Mouse (Mus musculus): ENCODE data around the gene Fam149b. TPM values are rescaled to one million over a fixed set of nuclear protein-coding genes. Genes with fewer than 3 reads are reported as not detected.

Gene Fam149b
- total and polyA plus RNA-seq, 3 experiments = 16.1 to 25.8 TPM; not detected in 1

DNA sequence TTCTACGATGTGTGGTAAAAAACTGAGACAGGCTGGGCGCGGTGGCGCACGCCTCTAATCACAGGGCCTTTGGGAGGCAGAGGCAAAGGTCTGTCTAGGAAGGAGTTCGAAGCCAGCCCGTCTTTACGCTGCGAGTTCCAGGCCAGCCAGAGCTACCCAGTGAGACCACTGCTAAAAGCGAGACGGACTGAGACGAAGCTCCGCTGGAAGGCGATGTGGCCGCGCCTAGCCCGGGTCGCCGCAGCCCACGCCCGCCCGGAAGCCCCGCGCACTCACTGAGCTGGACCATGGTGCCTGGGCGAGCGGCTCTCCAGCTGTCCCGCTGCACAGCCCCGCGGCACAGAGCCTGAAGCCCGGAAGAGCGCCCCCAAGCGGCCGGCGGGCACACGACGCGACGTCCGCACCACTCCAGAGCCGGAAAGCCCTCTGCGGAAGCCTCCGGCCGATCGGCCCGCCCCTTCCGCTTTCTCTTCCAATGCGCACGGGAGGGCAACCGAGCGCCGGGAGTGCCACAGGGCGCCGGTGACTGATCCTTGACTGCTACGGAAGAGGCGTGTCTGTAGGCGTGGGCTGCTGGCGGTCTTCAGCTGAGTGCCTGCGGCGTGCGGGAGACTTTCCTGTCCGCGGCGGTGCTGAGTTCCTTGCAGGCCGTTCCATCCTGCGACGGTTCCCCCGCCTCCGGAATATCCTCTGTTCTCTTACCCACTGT, 45.4 kb downstream of the Fam149b start, which contains the start of gene Mrps16 (continued):
- TF ChIP-seq CHD2 (IDR thresholded peaks at IDR 0.05; ENCODE audit: low read length) = no peak
- TF ChIP-seq MEF2A (IDR thresholded peaks at IDR 0.05; ENCODE audit: extremely low read depth, insufficient replicate concordance, low read depth, low read length, poor library complexity, severe bottlenecking) = peak; percentile 3; the same call in 1 of the 2 replicates
- no peak for TF ChIP-seq POLR2AphosphoS5 (IDR thresholded peaks at IDR 0.05; ENCODE audit: borderline replicate concordance, low read depth, low read length)
- peak; percentile 68 for TF ChIP-seq MAX (IDR thresholded peaks at IDR 0.05; ENCODE audit: low read length)
- no peak for TF ChIP-seq GABPA (IDR thresholded peaks at IDR 0.05; ENCODE audit: low read depth, low read length)
- peak; percentile 75; the same call in 1 of the 2 replicates for TF ChIP-seq UBTF (IDR thresholded peaks at IDR 0.05; ENCODE audit: borderline replicate concordance, insufficient read depth, low read depth, low read length)
- TF ChIP-seq RAD21 (IDR thresholded peaks at IDR 0.05; ENCODE audit: low read depth, low read length) = no peak
- peak; percentile 96 for TF ChIP-seq ZMIZ1 (IDR thresholded peaks at IDR 0.05; ENCODE audit: low read depth, low read length)
- TF ChIP-seq USF2 (IDR thresholded peaks at IDR 0.05; ENCODE audit: borderline replicate concordance in 1 of 2, insufficient read depth in 1 of 2, low read depth in 1 of 2, low read length in 2 of 2) = no peak
- no peak for TF ChIP-seq MYB (IDR thresholded peaks at IDR 0.05; ENCODE audit: low read depth, low read length)
- no peak for TF ChIP-seq CHD1 (IDR thresholded peaks at IDR 0.05; ENCODE audit: low read depth, low read length)
- TF ChIP-seq EP300 (IDR thresholded peaks at IDR 0.05; ENCODE audit: low read depth in 1 of 2, low read length in 2 of 2) = peak in 1 of 2 experiments; percentile 31; a peak in 1 of 4 replicates
- peak; percentile 83 for TF ChIP-seq POLR2AphosphoS2 (IDR thresholded peaks at IDR 0.05; ENCODE audit: low read length)
- peak; percentile 92 for TF ChIP-seq ELF1 (IDR thresholded peaks at IDR 0.05; ENCODE audit: low read depth, low read length)
- TF ChIP-seq CTCF (IDR thresholded peaks at IDR 0.05 in 2 of 3, conservative IDR thresholded peaks at IDR 0.05 in 1 of 3; ENCODE audit: control insufficient read depth in 1 of 3, insufficient read depth in 1 of 3, low read depth in 2 of 3, low read length in 3 of 3, poor library complexity in 1 of 3, severe bottlenecking in 1 of 3) = peak in 2 of 3 experiments; percentile 80 to 94; a peak in 5 of 6 replicates
- TF ChIP-seq NELFE (IDR thresholded peaks at IDR 0.05; ENCODE audit: low read depth, low read length) = peak; percentile 86
- TF ChIP-seq MAZ (IDR thresholded peaks at IDR 0.05; ENCODE audit: low read depth, low read length) = peak; percentile 63; the same call in 1 of the 2 replicates

DNA sequence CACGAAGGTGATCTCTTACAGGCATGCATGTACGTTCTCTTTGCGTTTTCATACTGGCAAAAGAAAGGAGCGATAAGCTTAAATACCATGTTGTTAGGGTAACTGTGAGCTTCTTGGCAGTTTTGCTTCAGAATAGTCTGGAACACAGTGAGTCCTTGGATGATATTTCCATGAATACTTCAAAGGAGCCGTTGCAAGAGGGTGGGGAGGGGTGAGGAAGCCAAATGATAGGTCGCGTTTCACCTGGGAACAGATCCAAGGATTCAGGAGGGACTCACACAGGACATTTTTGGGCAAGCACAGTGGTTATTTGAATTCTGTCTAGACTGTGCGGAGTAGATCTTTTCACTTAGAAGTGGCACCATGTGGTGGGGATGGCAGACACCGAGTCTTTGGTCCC, 49.3 kb downstream of the Fam149b start:
- H3K27me3 ChIP-seq (ENCODE audit: control insufficient read depth in 1 of 2, insufficient read depth in 2 of 2, low read length in 2 of 2) = no peaks in the 10 kb centered on the region

More for the DNA sequence above, 49.3 kb downstream of the Fam149b start:
- H3K4me3 ChIP-seq (ENCODE audit: control insufficient read depth in 1 of 2, insufficient read depth in 1 of 2, low read depth in 2 of 2, low read length in 2 of 2) = no peak overlapping the region
- H3K9me3 ChIP-seq (replicated peaks; ENCODE audit: insufficient read depth, low read length) = no peaks in the 10 kb centered on the region
- no peak for DNase-seq (ENCODE audit: low read depth, low spot score)
- H3K36me3 ChIP-seq (ENCODE audit: control insufficient read depth in 1 of 2, insufficient read depth in 2 of 2, low read length in 2 of 2) = peaks cover 0 to 11% of the 10 kb centered on the region in 2 experiments; a peak in 2 of 4 replicates
- no peak overlapping the region for H3K9ac ChIP-seq (ENCODE audit: control insufficient read depth, low read depth, low read length, poor library complexity, severe bottlenecking)
- peaks cover 6 to 11% of the 10 kb centered on the region in 2 experiments; a peak in 3 of 4 replicates for H3K4me1 ChIP-seq (ENCODE audit: control insufficient read depth in 1 of 2, insufficient read depth in 2 of 2, low read length in 2 of 2)
- peaks cover 9% of the 10 kb centered on the region for H3K79me2 ChIP-seq (ENCODE audit: control insufficient read depth, insufficient read depth, low read length, poor library complexity)
- TF ChIP-seq POLR2AphosphoS2 (IDR thresholded peaks at IDR 0.05; ENCODE audit: low read length) = no peak
- TF ChIP-seq POLR2A (IDR thresholded peaks at IDR 0.05; ENCODE audit: control insufficient read depth in 1 of 2, insufficient read depth in 1 of 2, low read depth in 1 of 2, low read length in 2 of 2, poor library complexity in 1 of 2) = no peak
- no peak for TF ChIP-seq MXI1 (IDR thresholded peaks at IDR 0.05; ENCODE audit: low read depth, low read length)
- no peak for TF ChIP-seq NELFE (IDR thresholded peaks at IDR 0.05; ENCODE audit: low read depth, low read length)
- no peak for TF ChIP-seq POLR2AphosphoS5 (IDR thresholded peaks at IDR 0.05; ENCODE audit: borderline replicate concordance, low read depth, low read length)
- TF ChIP-seq RAD21 (IDR thresholded peaks at IDR 0.05; ENCODE audit: low read depth, low read length) = no peak
- no peak for TF ChIP-seq SIN3A (IDR thresholded peaks at IDR 0.05; ENCODE audit: low read length)
- TF ChIP-seq ZKSCAN1 (IDR thresholded peaks at IDR 0.05; ENCODE audit: low read depth, low read length) = no peak
- TF ChIP-seq ZC3H11A (IDR thresholded peaks at IDR 0.05; ENCODE audit: low read depth, low read length) = no peak
- no peak for TF ChIP-seq UBTF (IDR thresholded peaks at IDR 0.05; ENCODE audit: borderline replicate concordance, insufficient read depth, low read depth, low read length)
- no peak for TF ChIP-seq MAX (IDR thresholded peaks at IDR 0.05; ENCODE audit: low read length)
- no peak for TF ChIP-seq MYB (IDR thresholded peaks at IDR 0.05; ENCODE audit: low read depth, low read length)
- TF ChIP-seq EP300 (IDR thresholded peaks at IDR 0.05; ENCODE audit: low read depth in 1 of 2, low read length in 2 of 2) = no peak
- TF ChIP-seq MYC (IDR thresholded peaks at IDR 0.05; ENCODE audit: low read depth, low read length) = no peak
- no peak for TF ChIP-seq RCOR1 (IDR thresholded peaks at IDR 0.05; ENCODE audit: low read depth, low read length)
- no peak for TF ChIP-seq TCF12 (IDR thresholded peaks at IDR 0.05; ENCODE audit: low read depth, low read length)
- no peak for TF ChIP-seq TAL1 (IDR thresholded peaks at IDR 0.05; ENCODE audit: low read length)
- H3K27ac ChIP-seq (ENCODE audit: control insufficient read depth, low read depth, low read length) = no peak overlapping the region
